Mouse (Mus musculus) R1 (cell line): ENCODE measurements around the gene Zfp771.
"Not testable (repeated sequence)": the region's sequence is repeated elsewhere in the genome, so short reads cannot be mapped to it uniquely, and the experiment has no call there.

Source experiments
- DNase-seq: peaks from one replicate; pipeline ENCODE4 v3.0.0-alpha.2; 2018; ENCODE audit warnings: low read depth, low spot score

The Zfp771 gene

GRCm38 (mm10) chr7:127217901-127218642, 26.0 kb upstream of the Zfp771 start:
- DNase-seq: peak; percentile 80

GRCm38 (mm10) chr7:127218670-127219069, 25.4 kb upstream of the Zfp771 start:
- no peak for DNase-seq

GRCm38 (mm10) chr7:127220440-127220839, 23.6 kb upstream of the Zfp771 start:
- DNase-seq: peak; percentile 17

GRCm38 (mm10) chr7:127223106-127223505, 21.0 kb upstream of the Zfp771 start:
- DNase-seq: peak; percentile 75

- DNase-seq: peak; percentile 90
Measured at GRCm38 (mm10) chr7:127223515-127224478, 20.3 kb upstream of the Zfp771 start.

GRCm38 (mm10) chr7:127224616-127225015, 19.5 kb upstream of the Zfp771 start:
- peak; percentile 77 for DNase-seq

- DNase-seq: peak; percentile 94
Measured at GRCm38 (mm10) chr7:127225147-127225995, 18.7 kb upstream of the Zfp771 start.

- peak; percentile 95 for DNase-seq
Measured at GRCm38 (mm10) chr7:127228615-127229303, 15.3 kb upstream of the Zfp771 start.

- DNase-seq: no peak
Measured at GRCm38 (mm10) chr7:127231376-127231775, 12.7 kb upstream of the Zfp771 start.

- no peak for DNase-seq
Measured at GRCm38 (mm10) chr7:127231826-127232621, 12.1 kb upstream of the Zfp771 start.

- peak; percentile 95 for DNase-seq
Measured at GRCm38 (mm10) chr7:127232622-127233367, 11.3 kb upstream of the Zfp771 start, which contains the start of the genes Zfp553 and Sept1. Zfp553 (plus strand) TSS chr7:127233061. Sept1 (minus strand) TSS chr7:127233130.

GRCm38 (mm10) chr7:127233368-127233749, 10.7 kb upstream of the Zfp771 start:
- peak; percentile 63 for DNase-seq

- DNase-seq: no peak
Measured at GRCm38 (mm10) chr7:127233765-127234164, 10.3 kb upstream of the Zfp771 start.

GRCm38 (mm10) chr7:127234777-127235176, 9.3 kb upstream of the Zfp771 start:
- no peak for DNase-seq

- DNase-seq: no peak
Measured at GRCm38 (mm10) chr7:127243361-127243867, 660 bp upstream of the Zfp771 start.

GRCm38 (mm10) chr7:127244658-127245510, 810 bp downstream of the Zfp771 start:
- no peak for DNase-seq

- DNase-seq: not testable (repeated sequence)
Measured at GRCm38 (mm10) chr7:127250511-127250910, 6.4 kb downstream of the Zfp771 start.

- peak; percentile 69 for DNase-seq
Measured at GRCm38 (mm10) chr7:127252414-127252813, 8.3 kb downstream of the Zfp771 start.
